Mouse (Mus musculus) limb, embryonic 11.5 days (tissue): ENCODE measurements around the gene Ap5z1. TPM values are rescaled to one million over a fixed set of nuclear protein-coding genes. Genes with fewer than 3 reads are reported as not detected.

Experiments used
- ATAC-seq: fragments of 200-750 bp; cut with Nextera tagmentation; 2 replicates; pipeline ENCODE4 v1.8.0; 2017; ENCODE audit warnings: low read depth; ENCODE audit not compliant: insufficient number of reproducible peaks, low FRiP score, low TSS enrichment
- DNase-seq: peaks from one replicate; pipeline ENCODE4 v3.0.0-alpha.2; 2015; ENCODE audit warnings: low spot score
- H3K27ac ChIP-seq: fragments of 300-500 bp; sonication (generic); replicated peaks from 2 replicates; pipeline ENCODE4 v1.5.1; 2014; ENCODE audit warnings: low read depth, mild to moderate bottlenecking, low read length
- H3K27me3 ChIP-seq: fragments of 300-500 bp; sonication (generic); 2 replicates; pipeline ENCODE4 v1.6.1; 2014; ENCODE audit warnings: mild to moderate bottlenecking, low read length, mixed read lengths; ENCODE audit not compliant: control insufficient read depth, insufficient read depth
- H3K36me3 ChIP-seq: fragments of 300-500 bp; sonication (generic); 2 replicates; pipeline ENCODE4 v1.6.1; 2014; ENCODE audit warnings: mild to moderate bottlenecking, low read length, moderate library complexity, mixed read lengths; ENCODE audit not compliant: control insufficient read depth, insufficient read depth
- H3K4me1 ChIP-seq: fragments of 300-500 bp; sonication (generic); 2 replicates; pipeline ENCODE4 v1.6.1; 2014; ENCODE audit warnings: low read length, mixed read lengths; ENCODE audit not compliant: control insufficient read depth, insufficient read depth
- H3K4me2 ChIP-seq: fragments of 300-500 bp; sonication (generic); 2 replicates; pipeline ENCODE4 v1.6.1; 2014; ENCODE audit warnings: low read depth, mild to moderate bottlenecking, moderate library complexity; ENCODE audit not compliant: severe bottlenecking
- H3K4me3 ChIP-seq: fragments of 300-500 bp; sonication (generic); 2 replicates; pipeline ENCODE4 v1.5.1; 2014; ENCODE audit warnings: low read depth, low read length
- H3K9ac ChIP-seq: fragments of 300-500 bp; sonication (generic); 2 replicates; pipeline ENCODE4 v1.6.1; 2014; ENCODE audit warnings: mild to moderate bottlenecking, low read length
- H3K9me3 ChIP-seq: fragments of 300-500 bp; sonication (generic); 2 replicates; pipeline ENCODE4 v1.6.1; 2016; ENCODE audit warnings: low read length; ENCODE audit not compliant: control insufficient read depth
- WGBS: fragments of 180-500 bp; shearing (Covaris S2); extraction: QIAGEN DNeasy Blood & Tissue Kit; methylation state at CpG from one replicate; pipeline ENCODE4 v1.1.7; 2014; 5-methylcytosine and 5-hydroxymethylcytosine counted together
- polyA plus RNA-seq: library from polyadenylated mRNA; unstranded; fragments of >200 nt; fragmentation: Nextera tagmentation; extraction: Ambion mirVana; gene quantifications from 2 replicates; pipeline ENCODE4 v1.2.1, GENCODE M21; 2014

Gene Ap5z1
- polyA plus RNA-seq, 1 experiment from 2014 or later = 8.0 TPM

DNA sequence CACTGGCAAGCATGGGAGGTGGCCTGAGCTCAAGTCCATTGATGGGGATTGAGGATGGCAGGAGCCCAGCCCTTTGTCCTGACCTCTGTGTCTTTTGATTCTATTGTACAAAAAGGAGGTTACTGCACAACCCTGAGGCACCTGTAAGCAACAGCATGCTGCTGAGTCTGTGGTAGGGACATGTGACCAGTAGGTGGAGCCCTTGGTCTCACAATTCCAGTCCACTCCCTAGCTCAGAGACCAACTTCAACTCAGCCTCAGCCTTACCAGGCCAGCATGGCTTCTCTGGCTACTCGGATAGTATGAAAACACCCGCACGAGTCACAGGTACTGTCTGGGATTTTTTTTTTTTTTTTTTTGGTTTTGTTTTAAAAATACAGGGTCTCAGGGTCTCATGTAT, 38.7 kb downstream of the Ap5z1 start:
- WGBS = 8% methylated on average over 3 of the region's 3 CpGs
- Histone ChIP-seq H3K4me1 (0 out of 2 replicates have a peak, but pooled peaks cover 4% of the 10 kb centered on the region), H3K27ac (no peak overlapping the region), H3K4me3 (no peak overlapping the region), H3K27me3 (no peaks in the 10 kb centered on the region), H3K9ac (no peak overlapping the region), H3K4me2 (no peak overlapping the region), H3K9me3 (no peaks in the 10 kb centered on the region), H3K36me3 (no peaks in the 10 kb centered on the region)
- DNase-seq (peak; percentile 89), ATAC-seq (peak; percentile 81)

DNA sequence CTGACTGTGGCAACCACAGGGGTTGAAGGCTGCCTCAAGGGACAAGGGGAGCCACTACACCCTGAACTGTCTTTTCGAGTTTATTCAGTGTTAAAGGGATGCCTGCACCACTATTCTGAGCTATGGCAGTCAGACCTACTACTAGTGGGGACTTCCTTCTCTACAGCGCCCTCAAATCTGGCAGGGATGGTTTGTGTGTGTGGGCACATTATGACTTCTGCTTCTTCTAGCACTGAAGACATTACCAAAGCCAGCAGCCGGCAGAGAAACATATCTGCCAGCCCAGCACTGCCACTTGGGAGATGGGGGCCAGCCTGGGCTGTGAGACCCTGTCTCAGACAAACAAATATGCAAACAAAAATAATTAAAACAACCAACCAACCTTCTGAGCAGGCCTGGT, 40.4 kb downstream of the Ap5z1 start:
- Histone ChIP-seq H3K4me2 (no peak overlapping the region), H3K9me3 (no peaks in the 10 kb centered on the region), H3K27ac (no peak overlapping the region), H3K27me3 (no peaks in the 10 kb centered on the region), H3K4me3 (no peak overlapping the region), H3K9ac (no peak overlapping the region), H3K36me3 (no peaks in the 10 kb centered on the region), H3K4me1 (peaks cover 7% of the 10 kb centered on the region)
- ATAC-seq (no peak), DNase-seq (no peak)
- WGBS = 80% methylated on average over 3 of the region's 3 CpGs

DNA sequence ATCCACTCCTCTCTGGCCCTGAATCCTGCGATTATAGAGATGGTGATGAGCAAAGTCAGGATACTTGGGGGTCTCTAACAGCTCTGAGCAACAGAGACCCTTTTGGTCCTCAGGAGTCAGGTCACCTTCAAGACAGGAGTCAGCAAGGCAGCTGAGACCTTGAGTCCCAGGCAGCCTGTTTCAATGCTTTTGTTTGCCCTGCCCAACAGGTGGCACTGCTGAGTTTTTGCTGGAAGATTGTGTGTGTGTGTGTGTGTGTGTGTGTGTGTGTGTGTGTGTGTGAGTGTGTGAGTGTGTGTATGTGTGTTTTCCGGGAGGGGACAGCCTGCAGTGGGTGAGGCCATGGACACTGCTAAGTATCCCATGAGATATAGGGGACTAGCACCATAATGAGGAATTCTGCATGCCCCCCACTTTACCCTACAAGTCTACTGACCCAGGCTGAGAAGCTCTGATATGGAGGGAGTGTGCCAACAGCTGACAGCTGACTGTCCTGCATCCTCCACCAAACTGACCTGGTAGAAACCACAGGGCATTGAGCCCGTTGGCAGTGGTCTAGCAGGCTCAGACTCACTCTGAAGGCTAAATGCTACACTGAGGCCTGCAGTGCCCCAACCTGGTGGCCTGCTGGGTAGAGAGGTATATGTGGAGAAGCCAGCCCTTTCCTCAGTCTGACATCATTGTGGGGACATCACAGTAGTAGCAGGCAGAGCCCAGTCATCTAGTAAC, 42.1 kb downstream of the Ap5z1 start:
- ATAC-seq (no peak), DNase-seq (no peak)
- 85% methylated on average over 3 of the region's 3 CpGs for WGBS
- Histone ChIP-seq H3K27me3 (no peaks in the 10 kb centered on the region), H3K9ac (no peak overlapping the region), H3K4me1 (peaks cover 10% of the 10 kb centered on the region), H3K36me3 (no peaks in the 10 kb centered on the region), H3K9me3 (no peaks in the 10 kb centered on the region), H3K4me2 (no peak overlapping the region), H3K27ac (no peak overlapping the region), H3K4me3 (no peak overlapping the region)

DNA sequence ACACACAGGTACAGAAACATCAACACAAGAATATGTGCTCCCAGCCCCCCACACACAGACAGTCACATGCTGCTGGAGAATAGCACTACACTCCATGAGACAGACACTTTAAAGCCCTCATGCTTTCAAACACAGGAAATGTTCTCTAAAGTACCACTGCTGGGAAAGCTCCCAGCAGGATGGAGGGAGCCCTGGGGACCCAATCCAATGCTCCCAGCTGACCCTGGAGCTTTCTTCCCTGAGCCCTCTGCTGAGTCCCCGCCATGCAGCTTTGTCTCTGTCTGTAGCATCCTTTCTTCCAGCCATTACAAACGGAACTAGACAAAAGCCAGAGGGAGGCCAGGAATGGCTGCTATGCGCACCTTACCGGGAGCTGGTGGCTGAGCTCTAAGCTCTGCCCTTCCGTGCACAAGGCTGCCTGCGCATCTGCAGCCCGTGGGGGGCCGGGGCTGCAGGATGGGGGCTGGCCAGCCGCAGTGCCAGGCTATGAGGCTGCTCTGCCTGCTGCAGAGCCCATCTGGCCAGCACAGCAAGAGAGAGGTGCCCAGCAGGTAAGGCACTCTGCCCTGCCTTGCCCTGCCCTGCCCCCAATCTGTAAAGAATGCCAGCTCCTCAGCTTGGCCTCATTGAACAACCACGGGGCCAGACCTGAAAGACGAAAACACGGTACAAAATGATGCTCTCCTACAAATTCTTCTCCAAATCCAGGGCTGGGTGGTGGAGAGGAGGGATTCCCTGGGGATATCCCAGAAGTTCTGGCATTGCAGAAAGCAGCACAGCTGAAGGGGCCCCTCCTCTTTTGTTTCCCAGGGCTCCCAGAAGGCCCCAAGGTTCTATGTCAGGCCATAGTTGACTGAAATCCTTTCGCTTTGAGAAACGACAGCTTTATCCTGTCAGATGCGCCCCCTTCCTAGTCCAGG, 45.7 kb downstream of the Ap5z1 start:
- Histone ChIP-seq H3K9me3 (no peaks in the 10 kb centered on the region), H3K4me2 (no peak overlapping the region), H3K4me3 (no peak overlapping the region), H3K36me3 (no peaks in the 10 kb centered on the region), H3K9ac (peak overlapping the region; percentile 47; the same call in 1 of the 2 replicates), H3K27me3 (no peaks in the 10 kb centered on the region), H3K27ac (no peak overlapping the region), H3K4me1 (peaks cover 10% of the 10 kb centered on the region)
- 32% methylated on average over 15 of the region's 15 CpGs for WGBS
- DNase-seq (no peak), ATAC-seq (no peak)

DNA sequence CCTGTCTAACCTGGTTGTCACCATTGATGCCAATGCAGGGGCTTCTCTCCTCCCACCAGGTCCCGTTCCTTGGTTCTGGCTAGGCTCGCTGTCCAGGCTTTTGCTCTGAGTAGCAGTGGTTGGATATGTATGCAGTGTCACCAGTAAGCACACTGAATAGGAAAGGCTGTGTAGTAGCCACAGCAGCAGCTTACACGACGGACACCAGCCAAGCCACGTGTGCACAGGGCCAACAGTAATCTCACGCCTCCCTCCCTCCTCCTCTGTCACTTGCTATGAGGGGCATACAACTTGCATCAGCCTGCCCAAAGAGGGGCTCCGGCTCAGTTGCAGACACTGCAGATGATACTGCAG, 46.3 kb downstream of the Ap5z1 start:
- ATAC-seq = no peak
- DNase-seq = no peak
- Histone ChIP-seq H3K9me3 (no peaks in the 10 kb centered on the region), H3K4me1 (peaks cover 10% of the 10 kb centered on the region), H3K27me3 (no peaks in the 10 kb centered on the region), H3K36me3 (no peaks in the 10 kb centered on the region), H3K4me3 (no peak overlapping the region), H3K4me2 (no peak overlapping the region), H3K27ac (no peak overlapping the region), H3K9ac (no peak overlapping the region)
- 66% methylated on average over 7 of the region's 7 CpGs for WGBS

DNA sequence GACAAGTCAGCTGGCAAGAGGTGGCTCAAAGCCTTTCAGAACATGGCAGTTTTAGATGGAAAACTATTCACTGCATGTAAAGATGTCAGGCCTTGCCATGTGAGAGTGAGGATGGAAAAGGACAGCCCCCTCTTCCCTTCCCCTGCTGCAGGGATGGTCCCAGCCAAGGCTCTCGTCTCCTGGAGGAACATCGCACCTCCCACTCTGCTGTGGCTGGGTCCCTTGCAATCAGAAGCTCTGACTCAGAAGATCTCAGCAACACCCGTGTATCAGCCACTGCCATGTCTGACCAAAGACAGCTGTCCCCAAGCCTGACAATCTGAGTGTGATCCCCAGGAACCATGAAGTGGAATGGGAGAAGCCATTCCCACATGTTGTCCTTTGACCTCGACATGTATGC, 48.4 kb downstream of the Ap5z1 start:
- DNase-seq (no peak), ATAC-seq (no peak)
- H3K36me3 ChIP-seq = no peaks in the 10 kb centered on the region
- WGBS = 82% methylated on average over 4 of the region's 4 CpGs
- no peaks in the 10 kb centered on the region for H3K27me3 ChIP-seq
- peaks cover 10% of the 10 kb centered on the region for H3K4me1 ChIP-seq
- H3K4me2 ChIP-seq = no peak overlapping the region
- H3K27ac ChIP-seq = no peak overlapping the region
- H3K4me3 ChIP-seq = no peak overlapping the region
- H3K9me3 ChIP-seq = no peaks in the 10 kb centered on the region
- no peak overlapping the region for H3K9ac ChIP-seq

DNA sequence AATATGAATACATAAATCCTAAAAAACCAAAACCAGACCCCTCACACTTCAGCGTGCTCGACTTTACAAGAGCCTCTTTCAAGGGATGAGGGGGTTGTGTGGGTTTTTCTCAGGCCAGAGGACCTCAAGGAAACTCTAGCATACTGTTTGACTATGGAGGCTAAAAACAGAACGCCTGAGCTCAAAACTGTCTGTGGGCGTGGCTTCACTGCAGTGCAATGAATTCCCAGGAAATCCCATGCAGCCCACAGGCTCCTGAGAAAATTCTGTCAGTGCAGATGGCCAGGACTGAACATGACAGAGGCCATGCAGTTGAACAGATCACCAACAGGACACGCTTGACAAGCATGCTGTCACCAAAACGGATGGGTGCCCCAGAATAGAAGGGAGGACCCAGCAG, 55.2 kb downstream of the Ap5z1 start:
- WGBS = 69% methylated on average over 6 of the region's 6 CpGs
- Histone ChIP-seq H3K9me3 (no peaks in the 10 kb centered on the region), H3K36me3 (no peaks in the 10 kb centered on the region), H3K27ac (no peak overlapping the region), H3K4me3 (no peak overlapping the region), H3K4me2 (no peak overlapping the region), H3K9ac (no peak overlapping the region), H3K4me1 (no peaks in the 10 kb centered on the region), H3K27me3 (no peaks in the 10 kb centered on the region)
- no peak for ATAC-seq
- no peak for DNase-seq

DNA sequence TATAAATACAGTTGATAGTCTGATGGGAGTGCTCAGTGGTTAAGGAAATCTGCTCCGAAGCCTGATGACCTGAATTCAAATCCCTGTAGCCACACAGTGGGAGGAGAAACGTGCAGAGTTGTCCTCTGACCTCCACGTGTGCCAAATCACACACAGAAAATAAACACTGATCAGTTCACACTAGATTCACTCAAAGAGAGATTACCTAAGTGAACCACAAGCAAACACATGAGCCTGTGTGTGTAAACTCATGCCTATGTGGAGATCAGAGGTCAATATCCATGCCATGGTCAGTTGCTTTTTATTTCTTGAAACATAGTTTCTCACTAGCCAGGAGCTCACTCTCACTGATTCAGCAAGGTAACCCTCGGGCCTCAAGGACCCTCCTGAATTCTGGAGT, 56.6 kb downstream of the Ap5z1 start:
- DNase-seq (no peak), ATAC-seq (no peak)
- 81% methylated on average over 4 of the region's 4 CpGs for WGBS
- Histone ChIP-seq H3K4me3 (no peak overlapping the region), H3K4me1 (no peaks in the 10 kb centered on the region), H3K36me3 (no peaks in the 10 kb centered on the region), H3K27me3 (no peaks in the 10 kb centered on the region), H3K27ac (no peak overlapping the region), H3K9me3 (no peaks in the 10 kb centered on the region), H3K4me2 (no peak overlapping the region), H3K9ac (no peak overlapping the region)
